Mouse (Mus musculus) kidney, postnatal 14 days (tissue): ENCODE data around the gene Fibcd1.

Source experiments
- DNase-seq: peaks from one replicate; pipeline ENCODE4 v3.0.0; 2022; ENCODE audit warnings: mixed read lengths

Gene Fibcd1

DNA sequence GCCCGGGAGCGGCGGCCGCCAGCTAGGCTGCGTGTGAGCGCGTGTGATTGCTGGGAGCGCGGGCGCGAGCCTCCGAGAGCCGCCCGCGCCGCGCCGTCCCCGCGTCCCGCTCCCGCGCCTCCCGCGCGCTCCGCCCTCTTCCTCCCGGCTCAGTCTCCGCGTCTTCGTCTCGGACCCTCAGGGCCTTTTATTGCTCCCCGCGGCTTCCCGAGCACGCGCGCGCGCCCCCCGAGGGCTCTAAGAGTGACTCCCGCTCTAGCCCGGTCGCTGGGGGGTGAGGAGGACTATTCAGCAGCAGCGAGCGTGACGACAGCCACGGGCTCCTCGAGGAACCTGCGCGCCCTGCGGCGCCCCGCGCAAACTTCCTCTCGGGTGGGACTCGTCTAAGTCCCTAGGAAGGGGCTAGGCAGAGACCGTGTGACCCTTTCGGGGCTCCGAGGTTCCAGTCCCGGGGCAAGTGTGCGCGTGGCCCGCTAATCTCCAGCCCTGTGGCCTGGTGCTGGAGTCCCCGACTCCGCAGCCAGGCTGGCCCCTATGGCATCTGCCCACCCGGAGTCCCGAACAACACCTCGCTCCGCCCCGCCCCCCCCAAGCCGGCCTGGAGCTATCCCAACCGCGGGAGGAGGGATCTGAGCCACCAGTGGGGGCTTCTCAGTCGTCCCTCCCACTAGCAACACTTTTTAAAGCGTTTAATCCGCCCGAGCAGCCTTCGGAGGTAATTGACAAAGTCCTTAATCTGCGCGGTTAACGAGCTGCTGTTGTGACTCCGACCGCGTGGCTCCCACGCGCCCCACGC, at the start of gene Fibcd1:
TSS of gene Fibcd1 (minus strand) at position 110 of the 796 bp plus-strand sequence.
- DNase-seq = no peak

DNA sequence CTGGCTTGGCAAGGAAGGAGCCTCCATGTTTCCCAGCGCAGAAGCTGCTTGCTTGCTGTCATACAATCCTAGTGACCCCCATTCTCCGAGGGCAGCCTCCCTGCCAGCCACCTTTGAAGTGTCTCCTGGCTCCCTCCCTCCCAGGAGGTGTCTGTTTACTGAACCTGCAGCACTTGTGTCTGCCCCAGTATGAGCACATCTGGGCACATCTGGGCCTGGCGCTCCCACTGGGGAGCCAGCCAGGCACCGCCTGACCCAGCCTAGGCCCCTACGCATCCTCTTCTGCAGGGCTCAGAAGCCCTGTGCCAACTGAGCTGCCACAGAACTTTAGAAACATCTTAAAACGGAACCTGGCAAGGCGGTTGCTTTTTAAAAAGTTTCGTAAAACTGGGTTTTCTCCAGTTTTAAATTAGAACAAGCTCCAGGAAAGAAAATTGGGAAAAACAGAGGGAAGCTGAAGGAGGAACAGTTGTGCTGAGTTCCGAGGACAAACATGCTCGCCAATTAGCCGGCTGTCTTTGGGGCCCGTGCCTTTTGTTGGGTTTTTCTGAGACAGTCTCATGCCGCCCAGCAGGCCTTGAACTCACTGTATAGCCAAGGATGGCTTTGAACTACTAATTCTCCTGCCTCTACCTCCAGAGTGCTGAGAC, 48.5 kb upstream of the Fibcd1 start:
- no peak for DNase-seq

DNA sequence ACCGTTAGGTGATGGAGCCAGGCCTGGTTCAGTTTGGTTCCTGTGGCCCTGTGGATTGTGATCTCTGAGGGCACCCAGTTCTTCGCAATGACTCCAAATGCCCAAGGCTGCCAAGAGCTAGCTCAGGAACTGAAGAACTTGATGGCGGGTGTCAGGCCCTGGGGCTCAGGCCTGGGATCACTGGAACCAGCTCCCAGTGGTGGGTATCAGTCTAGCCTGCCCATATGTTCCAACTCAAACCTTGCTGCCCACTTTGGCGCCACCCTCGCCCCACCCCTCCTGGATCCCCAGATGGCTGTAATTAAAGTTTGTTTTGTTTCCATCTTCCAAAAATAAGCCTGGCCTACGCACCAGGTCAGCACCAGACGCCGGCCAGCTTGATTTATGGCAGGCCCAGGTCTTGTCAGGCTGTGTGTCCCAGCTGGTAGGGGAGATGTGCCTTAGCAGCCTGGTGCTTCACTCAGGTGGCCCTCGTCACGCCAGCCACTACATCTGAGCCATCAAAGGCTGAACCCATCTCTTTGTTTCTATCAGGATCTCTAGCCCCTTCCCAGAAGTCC, 47.4 kb upstream of the Fibcd1 start:
- no peak for DNase-seq

DNA sequence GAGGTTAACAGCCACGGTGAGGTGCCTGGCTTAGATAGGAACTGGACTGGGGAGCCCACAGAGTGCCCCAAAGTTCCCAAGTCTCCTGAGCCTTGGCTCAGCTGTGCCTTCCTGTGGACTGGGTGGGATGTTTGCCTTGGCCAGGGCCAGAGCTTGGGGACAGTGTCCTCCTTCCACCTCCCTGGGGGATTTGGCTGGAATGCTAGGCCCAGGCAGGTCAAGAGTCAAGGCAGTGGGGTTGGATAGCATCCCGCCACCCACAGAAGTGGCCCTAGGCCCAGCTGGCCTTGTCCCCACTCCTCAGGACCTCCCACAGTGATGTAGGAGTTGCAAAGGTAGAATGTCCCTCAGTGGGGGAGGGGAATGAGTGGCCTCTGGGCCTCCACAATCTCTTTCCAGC, 45.4 kb upstream of the Fibcd1 start:
- peak; percentile 73 for DNase-seq

DNA sequence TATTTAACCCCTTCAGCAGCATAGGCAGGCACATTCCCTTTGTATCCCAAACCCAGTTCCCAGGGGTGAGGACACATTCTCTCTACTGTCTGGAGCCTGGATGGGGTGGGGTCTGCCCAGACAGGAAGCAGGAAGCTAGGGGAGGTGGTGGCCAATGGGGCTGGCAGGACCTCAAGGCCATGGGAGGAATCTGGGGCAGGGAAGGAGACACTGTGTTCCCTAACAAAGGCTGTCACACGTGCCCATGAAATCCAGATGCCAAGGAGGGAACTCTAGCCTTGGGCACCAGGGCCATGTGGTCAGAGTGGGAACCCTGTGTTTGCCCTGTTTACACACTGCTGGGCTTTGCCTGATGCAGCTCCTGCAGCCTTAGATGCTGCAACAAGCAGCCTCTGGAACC, 43.1 kb upstream of the Fibcd1 start:
- no peak for DNase-seq

DNA sequence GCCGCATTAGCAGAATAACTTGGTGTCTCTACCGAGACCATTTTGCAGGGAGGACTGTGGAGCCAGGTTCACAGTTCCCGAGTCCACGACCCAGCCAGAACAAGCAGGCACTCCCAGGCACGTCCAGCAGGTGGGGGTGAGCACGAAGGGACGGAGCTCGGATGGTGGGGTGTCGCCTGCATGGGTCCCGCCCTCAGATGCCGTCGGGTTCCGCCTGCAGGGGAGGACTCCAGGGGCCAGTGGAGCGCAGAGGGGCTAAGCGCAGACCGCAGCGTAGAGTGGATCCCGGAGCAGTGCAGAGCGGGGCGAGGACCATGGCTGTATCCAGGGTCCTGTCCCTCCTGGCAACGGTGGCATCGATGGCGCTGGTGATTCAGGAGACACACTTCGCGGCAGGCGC, 41.2 kb upstream of the Fibcd1 start, which contains the start of gene Lamc3:
TSS of gene Lamc3 (plus strand) at position 262 of the 400 bp plus-strand sequence.
- peak; percentile 81 for DNase-seq

DNA sequence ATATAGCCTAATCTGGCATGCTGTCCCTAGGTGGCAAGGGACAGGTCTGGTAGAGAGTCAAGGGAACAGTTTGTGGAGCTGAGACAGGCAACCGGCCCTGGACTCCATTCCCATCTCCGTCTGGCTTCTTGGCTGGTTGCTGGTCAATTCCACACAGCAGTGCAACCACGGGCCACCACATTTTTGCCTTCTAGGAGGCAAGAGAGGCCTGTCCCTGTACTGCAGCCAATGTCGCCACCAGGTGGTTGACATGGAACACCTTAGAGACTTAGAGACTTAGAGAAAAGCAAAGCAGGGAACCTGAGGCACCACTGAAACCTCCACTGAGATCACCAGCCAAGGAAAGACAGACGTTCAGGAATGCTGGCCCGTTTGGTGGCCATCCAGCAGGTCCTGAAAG, 39.0 kb upstream of the Fibcd1 start:
- peak; percentile 58 for DNase-seq

DNA sequence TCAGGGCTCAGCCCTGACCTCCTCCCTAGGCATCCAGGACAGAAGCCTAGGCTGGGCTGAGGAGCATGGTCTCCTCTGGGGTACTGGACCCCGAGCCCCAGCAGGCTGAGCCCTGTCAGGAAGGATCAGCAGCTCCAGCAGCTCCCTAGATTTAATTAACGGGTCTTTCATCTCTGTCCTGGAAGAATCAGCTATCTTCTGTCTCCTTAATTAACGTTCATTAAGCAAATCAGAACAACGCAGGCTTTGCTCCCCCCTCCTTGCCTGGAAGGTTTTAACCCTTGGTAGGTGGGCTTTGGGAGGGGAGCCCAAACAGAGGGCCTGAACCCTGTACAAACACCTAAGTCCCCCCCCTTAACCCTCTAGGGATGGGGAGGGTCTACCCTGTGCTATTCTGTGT, 37.3 kb upstream of the Fibcd1 start:
- DNase-seq = no peak

DNA sequence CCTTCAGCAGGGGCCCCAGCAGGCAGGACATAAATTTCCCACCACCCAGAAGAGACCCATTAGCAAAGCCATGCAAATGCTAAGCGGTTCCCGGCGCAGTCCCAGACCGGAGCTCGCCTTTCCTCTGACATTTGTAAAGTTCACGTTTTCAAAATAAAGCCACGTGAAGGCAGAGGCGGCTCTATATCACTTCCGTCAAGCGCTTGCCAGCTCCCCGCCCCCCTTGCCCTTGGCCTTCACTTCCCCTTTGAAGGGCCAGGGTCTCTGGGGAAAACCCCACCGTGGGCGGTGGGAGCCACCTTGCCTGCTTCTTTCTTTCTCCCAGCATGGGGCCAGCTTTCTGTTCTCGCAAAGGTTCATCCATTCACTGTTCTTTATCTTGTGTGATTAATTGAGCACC, 35.1 kb upstream of the Fibcd1 start:
- DNase-seq = no peak

DNA sequence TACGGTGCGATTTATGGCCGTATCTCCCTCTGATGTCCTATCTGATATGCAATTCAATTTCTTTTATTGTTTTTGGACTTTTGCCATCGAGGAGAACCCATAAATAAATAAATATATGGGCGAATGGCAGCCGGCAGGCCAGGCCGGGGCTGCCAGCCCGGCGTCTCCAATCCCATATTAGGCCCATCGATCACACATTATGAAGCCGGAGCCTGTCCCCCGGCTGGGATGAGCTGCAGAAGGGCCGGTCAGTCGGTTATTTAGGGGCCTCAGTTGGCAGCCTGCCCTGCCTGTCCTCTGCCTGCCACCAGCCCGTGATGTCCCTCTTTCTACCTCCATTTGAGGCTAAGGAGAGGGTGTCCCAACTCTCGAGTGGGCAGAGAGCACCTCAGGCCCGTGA, 32.8 kb upstream of the Fibcd1 start:
- DNase-seq = no peak

DNA sequence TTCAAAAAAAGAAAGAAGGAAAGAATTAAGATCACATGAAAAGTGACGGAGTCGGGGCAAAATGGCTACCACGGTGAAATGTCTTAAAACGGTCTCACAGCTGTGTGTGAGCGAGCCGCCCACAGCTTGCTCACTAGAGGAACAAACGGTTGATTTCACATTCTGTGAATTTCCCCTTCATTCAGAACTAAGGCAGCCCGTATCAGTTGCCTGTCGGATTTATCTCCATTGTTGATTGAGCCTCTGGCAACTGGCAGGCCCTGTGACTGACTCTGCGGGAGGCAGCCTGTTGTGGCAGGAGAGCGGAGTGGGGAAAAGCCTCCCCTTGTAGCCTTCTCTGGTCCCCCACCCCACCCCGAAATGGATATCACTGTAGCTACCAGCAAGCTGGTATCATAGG, 30.6 kb upstream of the Fibcd1 start:
- DNase-seq = no peak

DNA sequence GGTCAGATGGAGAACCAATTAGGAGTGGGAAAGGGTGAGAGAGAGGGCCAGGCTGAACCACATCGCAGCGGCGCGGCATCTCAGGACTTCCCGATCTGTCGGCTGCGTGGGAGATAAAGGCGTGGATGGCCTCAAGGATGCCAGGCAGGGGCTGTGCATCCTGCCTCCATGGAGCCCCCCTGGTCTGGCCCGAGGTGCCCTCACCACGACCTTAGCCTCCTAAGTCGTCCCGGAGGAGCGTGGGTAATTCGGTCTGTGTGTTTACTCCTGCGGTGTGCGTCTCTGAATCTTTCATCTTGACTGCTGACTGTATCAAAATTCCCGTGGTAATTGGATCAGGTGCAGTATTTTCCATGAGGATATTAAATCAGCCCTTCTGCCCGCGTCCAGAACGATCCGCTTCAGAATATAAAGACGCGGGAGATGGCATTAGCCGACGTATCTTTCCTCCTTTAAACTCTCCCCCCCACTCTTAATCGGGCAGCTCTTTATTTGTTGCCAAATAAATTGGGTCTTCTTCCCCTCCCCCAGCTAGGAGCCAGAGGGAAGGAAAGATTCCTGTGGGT, 28.6 kb upstream of the Fibcd1 start:
- no peak for DNase-seq

DNA sequence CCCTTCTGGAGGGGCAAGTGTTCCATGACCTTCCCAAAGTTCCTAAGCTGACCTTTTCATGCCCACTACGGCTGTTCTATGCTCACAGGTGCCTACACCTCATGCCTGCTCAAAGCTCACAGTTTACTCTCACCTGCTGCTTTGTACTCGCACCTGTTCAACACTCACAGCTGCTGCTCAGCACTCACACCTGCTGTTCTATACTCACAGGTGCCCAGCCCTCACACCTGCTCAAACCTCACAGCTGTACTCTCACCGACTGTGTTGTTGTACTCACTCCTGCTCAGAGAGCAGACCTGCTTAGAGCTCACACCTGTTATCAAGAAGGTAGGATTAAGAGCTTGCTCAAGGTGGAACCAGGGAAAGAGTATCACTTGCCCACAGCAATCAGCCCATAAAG, 24.9 kb upstream of the Fibcd1 start:
- no peak for DNase-seq

DNA sequence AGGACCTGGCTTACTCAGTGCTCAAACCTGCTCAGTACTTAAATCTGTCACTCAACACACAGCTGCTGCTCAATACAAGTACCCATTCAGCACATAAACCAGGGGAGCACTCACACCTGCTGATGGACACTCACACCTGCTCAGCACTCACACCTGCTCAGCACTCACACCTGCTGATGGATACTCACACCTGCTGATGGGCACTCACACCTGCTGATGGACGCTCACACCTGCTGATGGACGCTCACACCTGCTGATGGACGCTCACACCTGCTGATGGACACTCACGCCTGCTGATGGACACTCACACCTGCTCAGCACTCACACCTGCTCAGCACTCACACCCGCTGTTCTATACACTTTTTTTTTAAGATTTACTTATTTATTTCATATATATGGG, 23.9 kb upstream of the Fibcd1 start:
- no peak for DNase-seq

DNA sequence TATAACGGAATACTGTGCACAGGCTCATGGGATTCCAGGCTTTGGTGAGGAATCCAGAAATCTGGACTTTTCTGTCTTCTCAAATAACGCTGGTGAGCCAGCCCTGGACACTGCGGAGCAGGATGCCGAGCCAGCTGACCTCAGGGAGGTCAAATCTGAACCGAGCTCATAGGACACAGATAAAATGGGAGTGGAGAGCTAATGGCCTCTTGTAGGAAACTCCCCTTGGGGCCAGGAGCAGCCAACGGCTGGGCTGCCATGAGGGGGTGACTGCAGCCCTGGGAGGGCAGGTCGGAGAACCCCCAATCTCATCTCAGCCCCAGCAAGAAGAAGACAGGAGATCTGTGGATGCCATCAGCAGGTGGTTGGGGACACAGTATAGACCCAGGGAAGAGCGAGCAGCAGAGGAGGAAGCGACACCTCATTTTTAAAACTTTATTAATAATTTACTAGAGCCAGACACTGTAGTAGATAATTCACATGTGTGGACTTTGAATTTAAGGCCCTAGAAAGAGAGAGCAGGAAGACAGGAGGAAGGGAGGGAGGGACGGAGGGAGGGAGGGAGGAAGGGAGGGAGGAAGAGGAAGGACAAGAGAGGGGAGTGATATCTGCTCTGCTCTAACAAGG, 22.8 kb upstream of the Fibcd1 start:
- DNase-seq = peak; percentile 75

DNA sequence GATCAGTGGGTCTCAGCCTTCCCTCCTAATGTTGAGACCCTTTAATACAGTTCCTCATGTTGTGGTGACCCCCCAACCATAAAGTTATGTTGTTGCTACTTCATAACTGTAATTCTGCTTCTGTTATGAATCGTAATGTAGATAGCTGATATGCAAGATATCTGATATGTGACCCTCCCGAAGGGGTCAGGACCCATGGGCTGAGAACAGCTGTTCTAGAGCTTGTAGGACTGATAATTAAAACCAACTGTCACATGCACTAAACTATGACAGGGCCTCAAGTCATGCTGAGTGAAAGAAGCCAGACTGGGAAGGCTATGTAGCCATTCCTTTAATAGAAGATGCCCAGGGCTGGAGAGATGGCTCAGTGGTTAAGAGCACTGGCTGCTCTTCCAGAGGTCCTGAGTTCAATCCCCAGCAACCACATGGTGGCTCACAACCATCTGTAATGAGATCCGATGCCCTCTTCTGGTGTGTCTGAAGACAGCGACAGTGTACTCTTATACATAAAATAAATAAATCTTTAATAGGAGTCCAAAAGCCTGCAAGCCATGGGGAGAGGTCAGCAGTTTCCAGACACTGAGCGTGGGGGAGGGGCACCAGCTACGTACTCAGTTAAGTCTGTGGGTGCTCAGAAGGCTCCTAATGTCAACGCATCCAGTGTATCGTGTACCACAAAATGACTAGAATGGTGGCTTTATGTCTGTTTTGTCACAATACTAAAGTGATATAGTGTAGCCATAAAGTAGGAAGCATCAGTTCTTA, 22.1 kb upstream of the Fibcd1 start:
- DNase-seq = peak; percentile 55

DNA sequence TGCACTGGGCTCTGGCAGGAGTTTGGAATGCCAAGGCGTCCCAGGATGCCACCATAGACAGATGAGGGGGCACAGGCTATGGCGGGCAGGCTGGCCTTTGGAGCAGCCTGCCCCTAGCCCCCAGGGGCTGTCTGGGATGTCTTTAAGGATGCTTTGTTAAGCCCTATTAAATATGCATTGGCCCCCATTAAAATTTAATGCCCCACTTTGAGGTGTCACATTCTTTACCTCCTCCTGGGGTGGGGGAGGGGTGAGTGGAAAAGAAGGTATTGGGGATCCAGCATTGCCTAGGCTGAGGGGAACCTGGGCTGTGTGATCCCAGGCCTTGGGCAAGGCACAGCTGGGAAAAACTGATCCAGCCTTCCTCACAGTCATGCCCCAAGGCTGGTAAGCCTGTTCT, 20.0 kb upstream of the Fibcd1 start:
- DNase-seq = no peak

DNA sequence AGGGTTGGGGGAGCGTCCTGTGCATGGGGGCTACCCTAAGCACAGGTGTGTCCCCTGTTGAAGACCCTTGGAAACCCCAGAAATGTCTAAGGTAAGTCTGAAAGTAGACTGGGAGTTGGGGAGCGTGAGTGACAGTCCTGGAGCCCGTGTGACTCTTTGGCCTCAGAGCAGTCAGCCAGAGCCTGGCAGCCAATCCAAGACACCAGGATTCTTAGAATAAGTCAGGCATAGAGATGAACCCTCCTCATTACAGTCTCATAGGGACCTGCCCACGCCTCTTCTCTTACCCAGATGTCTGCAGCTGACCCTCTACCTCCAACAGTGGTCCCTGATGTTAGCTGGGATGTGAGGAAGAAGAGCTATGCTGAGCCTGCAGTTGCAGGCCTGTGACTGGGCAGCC, 19.5 kb upstream of the Fibcd1 start:
- no peak for DNase-seq

DNA sequence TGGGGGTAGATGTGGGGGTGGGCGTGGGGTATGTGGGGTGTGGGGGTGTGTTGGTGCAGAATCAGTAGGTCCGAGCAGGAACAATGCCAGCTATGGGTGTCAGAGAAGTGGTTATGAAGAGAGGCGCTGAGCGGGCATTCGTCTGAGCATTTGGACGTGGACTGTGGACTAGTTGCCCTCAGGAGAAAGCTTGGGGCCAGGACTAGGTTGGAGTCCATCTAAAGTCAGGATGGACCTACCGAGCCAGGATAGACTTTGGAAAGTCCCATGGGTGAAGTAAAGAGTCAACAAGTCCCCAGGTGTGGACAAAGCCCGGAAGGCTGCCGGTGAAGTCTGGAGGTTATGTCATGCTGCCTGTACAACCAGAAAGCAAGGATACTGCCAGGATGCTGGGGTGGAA, 19.1 kb upstream of the Fibcd1 start:
- no peak for DNase-seq

DNA sequence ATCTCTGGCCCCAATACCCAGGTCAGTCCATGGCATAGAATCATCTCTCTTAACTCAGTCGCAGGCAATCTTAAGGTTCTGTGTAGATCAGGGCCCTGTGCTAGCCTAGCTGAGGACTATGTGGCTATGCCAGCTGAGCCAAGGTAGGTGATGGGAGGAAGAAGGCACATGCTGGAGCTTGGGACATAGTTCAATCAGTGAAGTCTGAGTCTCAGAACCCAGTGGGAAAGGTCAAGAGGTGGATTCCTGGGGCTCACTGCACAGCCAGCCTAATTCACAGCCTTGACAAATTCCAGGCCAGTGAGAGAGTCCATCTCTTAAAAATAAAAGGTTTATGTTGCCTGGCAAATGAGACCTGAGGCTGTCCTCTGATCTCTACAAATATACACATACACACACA, 18.0 kb upstream of the Fibcd1 start:
- no peak for DNase-seq

DNA sequence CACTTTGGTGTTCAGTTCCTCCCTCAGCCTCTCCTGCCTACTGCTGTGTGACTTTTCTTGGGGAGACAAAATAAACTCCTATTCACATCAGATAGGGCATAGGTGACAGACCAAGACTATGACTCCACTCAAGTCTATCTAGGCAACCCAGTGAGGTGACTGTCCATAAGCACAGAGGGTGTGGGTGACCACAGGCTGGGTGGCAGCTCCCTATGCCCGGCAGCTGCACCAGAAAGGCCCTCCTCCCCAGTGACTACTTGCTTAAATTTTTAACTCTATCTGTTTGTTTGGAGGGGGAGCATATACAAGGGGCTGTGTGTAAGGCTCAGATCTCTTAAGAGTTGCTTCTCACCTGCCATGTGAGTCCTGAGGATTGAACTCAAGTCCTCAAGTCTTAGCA, 17.1 kb upstream of the Fibcd1 start:
- no peak for DNase-seq

DNA sequence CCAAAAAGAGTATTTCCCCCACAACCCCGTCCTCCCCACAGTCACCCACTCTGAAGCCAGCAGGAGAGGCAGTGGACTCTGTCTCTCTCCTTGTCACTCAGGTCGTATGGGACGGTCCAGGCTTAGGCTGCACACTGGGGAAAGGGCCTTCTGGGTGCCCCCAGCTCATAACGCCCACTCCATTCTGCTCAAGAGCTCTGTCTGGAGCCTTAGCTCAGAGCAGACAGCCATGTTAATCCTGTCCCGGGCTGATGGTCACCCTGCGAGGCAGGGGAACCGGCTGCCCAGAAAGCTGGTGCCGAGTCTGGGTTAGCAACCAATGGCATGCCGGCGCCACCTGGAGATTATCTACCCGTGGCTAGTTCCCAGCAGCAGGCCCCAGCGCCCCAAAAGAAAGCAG, 12.7 kb upstream of the Fibcd1 start:
- DNase-seq = no peak

DNA sequence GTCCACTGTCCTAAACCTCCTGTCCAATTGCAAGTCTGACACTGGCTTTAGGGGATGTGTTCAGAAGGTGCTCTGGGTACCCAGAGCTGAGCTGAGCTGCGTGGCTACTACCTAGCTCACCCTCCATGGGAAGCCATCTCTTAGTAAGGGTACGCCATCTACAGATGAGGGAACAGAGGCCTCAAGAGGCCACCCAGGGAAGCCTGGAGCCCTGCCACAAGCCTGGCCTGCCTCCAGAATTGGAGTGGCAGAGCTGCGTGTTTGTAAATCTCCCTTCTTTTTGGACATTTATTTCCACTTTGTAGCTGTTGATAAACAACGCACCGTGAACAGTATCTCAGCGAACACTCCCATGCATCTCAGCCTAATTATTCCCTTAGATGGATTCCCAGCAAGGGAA, 11.4 kb upstream of the Fibcd1 start:
- no peak for DNase-seq
